Mouse (Mus musculus) urinary bladder, postnatal 25 days (tissue): ENCODE results near the gene Gm21117.
"Not testable (repeated sequence)": the region's sequence is repeated elsewhere in the genome, so short reads cannot be mapped to it uniquely, and the experiment has no call there.

ENCODE experiments used
- DNase-seq: peaks from one replicate; pipeline ENCODE4 v3.0.0; 2022; ENCODE audit warnings: low spot score

Gene Gm21117

GRCm38 (mm10) chrY:51124920-51125319, at the start of gene Gm21117:
Gene Gm21117 (plus strand): TSS chrY:51125220.
- not testable (repeated sequence) for DNase-seq
